Mouse (Mus musculus) stomach, embryonic 16.5 days (tissue): ENCODE results near the gene Hnrnpf. TPM values are rescaled to one million over a fixed set of nuclear protein-coding genes. Genes with fewer than 3 reads are reported as not detected.
A peak's percentile ranks its signal among the peaks of the same experiment; 100 is the strongest.

Experiments used
- ATAC-seq: fragments of 200-750 bp; cut with Nextera tagmentation; 2 replicates; pipeline ENCODE4 v1.8.0; 2017; ENCODE audit warnings: moderate number of reproducible peaks, moderate TSS enrichment; ENCODE audit not compliant: insufficient read depth, low FRiP score
- H3K27ac ChIP-seq: fragments of 300-500 bp; sonication (generic); 2 replicates; pipeline ENCODE4 v1.5.1; 2014; ENCODE audit warnings: low read length
- H3K27me3 ChIP-seq: fragments of 300-500 bp; sonication (generic); 2 replicates; pipeline ENCODE4 v1.6.1; 2014; ENCODE audit warnings: low read length, control low read depth, mixed read lengths; ENCODE audit not compliant: control insufficient read depth, insufficient read depth
- H3K36me3 ChIP-seq: fragments of 300-500 bp; sonication (generic); 2 replicates; pipeline ENCODE4 v1.6.1; 2014; ENCODE audit warnings: low read length; ENCODE audit not compliant: control insufficient read depth, insufficient read depth
- H3K4me1 ChIP-seq: fragments of 300-500 bp; sonication (generic); 2 replicates; pipeline ENCODE4 v1.6.1; 2014; ENCODE audit warnings: low read length, control low read depth, mixed read lengths; ENCODE audit not compliant: control insufficient read depth, insufficient read depth
- H3K4me2 ChIP-seq: fragments of 300-500 bp; sonication (generic); 2 replicates; pipeline ENCODE4 v1.6.1; 2014; ENCODE audit warnings: low read depth, low read length, mixed read lengths
- H3K4me3 ChIP-seq: fragments of 300-500 bp; sonication (generic); replicated peaks from 2 replicates; pipeline ENCODE4 v1.5.1; 2014; ENCODE audit warnings: mild to moderate bottlenecking, low read length
- H3K9ac ChIP-seq: fragments of 300-500 bp; sonication (generic); 2 replicates; pipeline ENCODE4 v1.6.1; 2014; ENCODE audit warnings: low read length
- H3K9me3 ChIP-seq: fragments of 300-500 bp; sonication (generic); replicated peaks from 2 replicates; pipeline ENCODE4 v1.6.1; 2016; ENCODE audit warnings: low read length, control low read depth; ENCODE audit not compliant: control insufficient read depth
- WGBS: fragments of 180-500 bp; shearing (Covaris S2); extraction: QIAGEN DNeasy Blood & Tissue Kit; methylation state at CpG from one replicate; pipeline ENCODE4 v1.1.7; 2014; 5-methylcytosine and 5-hydroxymethylcytosine counted together
- polyA plus RNA-seq: library from polyadenylated mRNA; unstranded; fragments of >200 nt; fragmentation: Nextera tagmentation; extraction: Ambion mirVana; gene quantifications from 2 replicates; pipeline ENCODE4 v1.2.1, GENCODE M21; 2015

Hnrnpf gene
- polyA plus RNA-seq, 1 experiment from 2014 or later, result 688 TPM

GRCm38 (mm10) chr6:117902556-117902955 lies 2.4 kb downstream of the Hnrnpf start:
- Histone ChIP-seq H3K4me3 (no peak overlapping the region), H3K36me3 (no peaks in the 10 kb centered on the region), H3K9me3 (no peaks in the 10 kb centered on the region), H3K27ac (no peak overlapping the region), H3K9ac (no peak overlapping the region), H3K27me3 (no peaks in the 10 kb centered on the region), H3K4me2 (no peak overlapping the region), H3K4me1 (peaks cover 6% of the 10 kb centered on the region)
- 79% methylated on average over 4 of the region's 4 CpGs for WGBS
- no peak for ATAC-seq

- Histone ChIP-seq H3K27me3 (no peaks in the 10 kb centered on the region), H3K9me3 (no peaks in the 10 kb centered on the region), H3K27ac (no peak overlapping the region), H3K4me1 (peaks cover 8% of the 10 kb centered on the region), H3K4me2 (no peak overlapping the region), H3K36me3 (no peaks in the 10 kb centered on the region), H3K4me3 (no peak overlapping the region), H3K9ac (no peak overlapping the region)
- 87% methylated on average over 3 of the region's 3 CpGs for WGBS
- no peak for ATAC-seq
These were observed 3.7 kb downstream of the Hnrnpf start for GRCm38 (mm10) chr6:117903836-117904235.

- peak overlapping the region; percentile 97 for H3K27ac ChIP-seq
- ATAC-seq, result no peak
- peak overlapping the region; percentile 100 for H3K4me3 ChIP-seq
- H3K36me3 ChIP-seq, result no peaks in the 10 kb centered on the region
- H3K27me3 ChIP-seq, result no peaks in the 10 kb centered on the region
- H3K9ac ChIP-seq, result peak overlapping the region; percentile 83
- WGBS, result 21% methylated on average over 4 of the region's 4 CpGs
- no peaks in the 10 kb centered on the region for H3K9me3 ChIP-seq
- peaks cover 19% of the 10 kb centered on the region for H3K4me1 ChIP-seq
- peak overlapping the region; percentile 62 for H3K4me2 ChIP-seq
These were observed 5.3 kb downstream of the Hnrnpf start for GRCm38 (mm10) chr6:117905260-117905930.

GRCm38 (mm10) chr6:117906015-117906531 lies 5.9 kb downstream of the Hnrnpf start:
- no peaks in the 10 kb centered on the region for H3K27me3 ChIP-seq
- ATAC-seq, result no peak; the same call in 1 of the 2 replicates
- WGBS, result under 1% methylated on average over 25 of the region's 25 CpGs

GRCm38 (mm10) chr6:117906590-117907271 lies 6.6 kb downstream of the Hnrnpf start:
- H3K4me3 ChIP-seq, result peak overlapping the region; percentile 100
- peak; percentile 95 for ATAC-seq
- peak overlapping the region; percentile 100 for H3K9ac ChIP-seq
- WGBS, result under 1% methylated on average over 63 of the region's 68 CpGs
- peak overlapping the region; percentile 100 for H3K27ac ChIP-seq
- H3K9me3 ChIP-seq, result no peaks in the 10 kb centered on the region
- H3K36me3 ChIP-seq, result no peaks in the 10 kb centered on the region
- H3K4me2 ChIP-seq, result peak overlapping the region; percentile 69
- H3K27me3 ChIP-seq, result no peaks in the 10 kb centered on the region
- H3K4me1 ChIP-seq, result peaks cover 18% of the 10 kb centered on the region

More at GRCm38 (mm10) chr6:117906015-117906531, 5.9 kb downstream of the Hnrnpf start:
- H3K9ac ChIP-seq, result peak overlapping the region; percentile 83
- H3K9me3 ChIP-seq, result no peaks in the 10 kb centered on the region
- peak overlapping the region; percentile 62 for H3K4me2 ChIP-seq
- peaks cover 18% of the 10 kb centered on the region for H3K4me1 ChIP-seq
- H3K36me3 ChIP-seq, result no peaks in the 10 kb centered on the region
- H3K4me3 ChIP-seq, result peak overlapping the region; percentile 100
- peak overlapping the region; percentile 97 for H3K27ac ChIP-seq

- Histone ChIP-seq H3K27ac (peak overlapping the region; percentile 100), H3K9me3 (no peaks in the 10 kb centered on the region), H3K4me1 (peaks cover 18% of the 10 kb centered on the region), H3K9ac (peak overlapping the region; percentile 100), H3K36me3 (no peaks in the 10 kb centered on the region), H3K27me3 (no peaks in the 10 kb centered on the region), H3K4me2 (peak overlapping the region; percentile 69), H3K4me3 (peak overlapping the region; percentile 100)
- peak; percentile 83 for ATAC-seq
- WGBS, result under 1% methylated on average over 66 of the region's 77 CpGs
These were observed 7.3 kb downstream of the Hnrnpf start for GRCm38 (mm10) chr6:117907301-117907978.

GRCm38 (mm10) chr6:117907979-117908355 lies 7.8 kb downstream of the Hnrnpf start:
- no peaks in the 10 kb centered on the region for H3K9me3 ChIP-seq
- peak overlapping the region; percentile 100 for H3K4me3 ChIP-seq
- peak overlapping the region; percentile 100 for H3K27ac ChIP-seq
- WGBS, result under 1% methylated on average over 26 of the region's 26 CpGs
- no peaks in the 10 kb centered on the region for H3K27me3 ChIP-seq
- ATAC-seq, result no peak
- peaks cover 18% of the 10 kb centered on the region for H3K4me1 ChIP-seq
- H3K36me3 ChIP-seq, result no peaks in the 10 kb centered on the region
- peak overlapping the region; percentile 69 for H3K4me2 ChIP-seq
- H3K9ac ChIP-seq, result peak overlapping the region; percentile 100

- WGBS, result 2% methylated on average over 14 of the region's 14 CpGs
- peak overlapping the region; percentile 100 for H3K4me3 ChIP-seq
These were observed 8.3 kb downstream of the Hnrnpf start for GRCm38 (mm10) chr6:117908424-117908900.

More at GRCm38 (mm10) chr6:117908424-117908900, 8.3 kb downstream of the Hnrnpf start:
- Histone ChIP-seq H3K27ac (peak overlapping the region; percentile 100), H3K4me1 (peaks cover 21% of the 10 kb centered on the region), H3K4me2 (peak overlapping the region; percentile 69), H3K27me3 (no peaks in the 10 kb centered on the region), H3K9ac (peak overlapping the region; percentile 100), H3K9me3 (no peaks in the 10 kb centered on the region), H3K36me3 (no peaks in the 10 kb centered on the region)
- no peak for ATAC-seq
